Mouse (Mus musculus) spleen, postnatal 14 days (tissue): ENCODE measurements around the gene Ciao2b.
"Not testable (repeated sequence)": the region's sequence is repeated elsewhere in the genome, so short reads cannot be mapped to it uniquely, and the experiment has no call there.

ENCODE experiments used
- DNase-seq, 2 experiments: peaks; one replicate each; pipeline ENCODE4 v3.0.0; 2021 to 2022; ENCODE audit warnings: low spot score in 2 of 2

Ciao2b gene

DNA sequence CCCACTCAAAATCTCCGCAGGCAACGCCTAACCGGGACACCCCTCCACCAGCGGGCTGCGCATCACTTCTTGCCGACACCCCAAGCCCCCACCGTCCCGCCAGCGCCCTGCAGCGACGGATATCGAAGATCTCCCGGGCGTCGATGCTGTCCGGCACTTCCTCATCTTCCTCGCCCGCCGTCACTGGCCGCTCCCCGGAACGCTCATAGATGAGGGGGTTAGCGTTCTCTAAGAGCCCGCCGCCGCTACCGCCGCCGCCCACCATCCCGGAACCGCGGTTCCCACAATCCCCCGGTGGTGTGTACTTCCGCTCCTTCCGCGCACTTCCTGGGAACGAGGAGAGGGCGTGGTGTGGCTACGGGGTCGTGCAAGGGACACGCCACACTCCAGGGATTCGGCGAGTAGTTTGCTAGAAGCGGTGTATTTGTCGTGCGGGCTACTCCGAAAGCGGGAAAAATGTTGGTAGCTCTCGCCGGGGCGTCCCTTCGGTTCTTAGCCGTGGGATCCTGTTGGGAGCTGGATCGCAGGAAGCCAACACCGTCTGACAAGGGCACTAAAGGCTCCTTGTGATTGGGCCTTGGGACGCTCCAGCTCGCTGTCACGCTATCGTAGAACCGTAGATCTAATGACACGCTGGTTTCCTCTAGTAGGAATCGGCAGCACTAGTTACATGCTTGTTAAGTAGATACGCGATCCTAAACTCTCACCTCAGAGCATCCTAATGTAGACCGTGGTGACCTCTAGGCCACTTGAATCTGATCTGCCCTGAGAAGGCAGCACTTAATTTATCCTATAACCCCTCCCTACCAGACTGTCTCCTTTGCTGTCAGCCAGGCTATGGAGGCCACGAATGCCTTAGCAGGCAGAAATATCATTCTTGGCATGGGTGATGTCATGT is at the start of gene Ciao2b:
Ciao2b (minus strand) TSS at position 540 of the 898 bp plus-strand sequence.
- DNase-seq: peak; percentile 62 to 69

DNA sequence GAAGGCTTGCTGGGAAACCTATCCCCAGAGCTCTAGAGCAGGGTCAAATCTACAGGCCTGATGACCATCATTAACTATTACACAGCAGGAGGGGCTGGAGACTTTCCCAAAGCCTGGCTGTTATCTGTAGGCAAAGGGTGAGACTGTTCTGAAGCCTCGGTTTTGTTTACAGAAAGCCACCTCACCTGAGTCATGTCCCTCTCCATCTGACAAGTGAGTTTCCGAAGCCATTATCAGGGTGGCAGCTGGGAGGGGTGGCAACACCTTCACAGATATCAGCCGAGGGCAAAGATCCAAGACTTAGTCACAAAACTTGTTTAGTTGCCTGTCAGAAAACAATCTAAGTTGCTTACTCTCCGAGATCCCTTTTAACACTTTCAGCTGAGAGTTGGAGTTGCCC is 46.7 kb upstream of the Ciao2b start:
- DNase-seq: no peak

DNA sequence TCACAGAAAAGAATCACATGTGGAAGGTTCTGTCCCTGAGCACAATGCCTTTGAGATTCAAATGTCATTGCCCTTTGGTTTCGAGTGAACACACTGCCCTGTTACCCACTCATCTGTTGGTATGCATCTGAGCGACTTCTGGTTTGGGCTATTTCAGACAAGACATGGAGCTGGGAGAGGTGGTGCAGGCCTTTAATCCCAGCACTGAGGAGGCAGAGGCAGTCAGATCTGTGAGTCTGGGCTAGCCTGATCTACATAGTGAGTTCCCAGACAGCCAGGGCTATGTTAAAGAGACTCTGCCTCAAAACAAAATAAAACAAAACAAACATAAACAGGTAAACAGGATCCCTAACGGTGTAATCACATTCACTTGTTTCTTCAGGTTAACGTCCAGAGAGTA is 13.8 kb upstream of the Ciao2b start:
- no peak for DNase-seq

DNA sequence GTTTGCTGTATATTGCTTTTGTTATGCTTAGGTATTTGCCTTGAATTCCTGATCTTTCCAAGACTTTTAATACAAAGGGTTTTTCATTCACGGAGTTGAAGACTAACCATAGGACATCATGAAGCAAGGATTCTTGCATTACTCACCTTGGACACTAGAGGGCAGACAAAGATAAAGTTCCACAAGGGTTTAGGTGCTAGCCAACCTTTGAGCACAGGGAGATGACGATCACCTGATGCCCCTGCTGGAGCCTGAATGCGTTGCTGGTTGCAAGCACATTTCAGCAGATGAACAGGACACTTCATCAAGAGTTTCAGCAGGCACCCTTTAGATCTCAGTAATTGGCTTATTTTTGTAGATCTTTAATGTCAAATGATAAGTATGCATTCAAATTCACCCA is 13.2 kb upstream of the Ciao2b start:
- peak in 1 of 2 experiments; percentile 64 for DNase-seq

DNA sequence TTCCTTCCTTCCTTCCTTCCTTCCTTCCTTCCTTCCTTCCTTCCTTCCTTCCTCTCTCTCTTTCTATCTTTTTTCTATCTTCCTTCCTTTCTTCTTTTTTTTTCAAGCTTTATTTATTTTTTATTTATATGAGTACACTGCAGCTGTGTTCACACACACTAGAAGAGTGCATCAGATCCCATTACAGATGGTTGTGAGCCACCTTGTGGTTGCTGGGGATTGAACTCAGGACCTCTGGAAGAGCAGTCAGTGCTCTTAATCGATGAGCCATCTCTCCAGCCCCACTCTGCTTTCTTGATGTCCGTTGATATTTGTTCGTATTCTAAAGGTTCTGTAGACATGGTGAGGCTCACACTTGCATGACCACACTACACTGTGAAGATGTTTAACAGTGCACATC is 2.4 kb upstream of the Ciao2b start:
- not testable (repeated sequence) for DNase-seq

DNA sequence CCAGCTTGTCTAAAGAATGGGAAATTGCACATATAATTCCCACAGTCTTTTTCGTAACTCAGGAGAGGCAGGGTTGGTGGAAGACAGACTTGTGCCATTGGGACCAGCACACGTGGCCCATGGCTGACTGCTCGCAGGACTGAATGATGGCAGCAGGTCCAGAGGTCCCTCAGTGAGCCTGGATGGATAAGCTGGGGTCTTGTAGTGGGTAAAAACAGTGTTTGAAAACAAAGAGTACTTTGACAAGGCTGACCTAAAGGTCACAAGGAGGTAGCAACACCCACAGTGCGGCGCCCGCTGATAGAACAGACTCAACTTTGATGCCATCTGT is 524 bp upstream of the Ciao2b start:
- no peak for DNase-seq

DNA sequence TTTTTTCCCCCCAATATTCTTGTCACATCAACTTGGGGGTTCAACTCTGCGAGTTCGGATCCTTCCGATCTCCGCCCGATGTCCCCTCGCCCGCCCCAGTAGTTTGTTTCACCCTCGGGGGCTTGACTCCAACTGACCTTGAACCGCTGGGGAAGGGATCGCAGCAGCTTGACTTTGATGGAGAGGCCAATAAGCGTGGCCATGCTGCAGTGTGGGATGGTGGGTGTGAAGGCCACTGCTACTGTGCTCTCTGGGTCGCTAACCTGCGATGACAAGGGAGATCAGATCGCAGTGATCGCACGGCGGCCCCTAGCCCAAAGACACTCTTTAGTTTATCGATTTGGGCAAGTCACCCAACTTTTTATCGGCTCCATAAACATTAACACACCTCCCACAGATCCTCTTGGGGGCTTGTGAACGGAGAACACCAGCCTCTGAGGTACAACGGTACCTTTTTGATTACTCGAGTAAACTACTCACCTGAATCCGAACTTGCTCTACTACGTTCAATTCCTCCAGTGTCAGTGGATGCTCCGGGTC is 864 bp downstream of the Ciao2b start:
- DNase-seq: no peak

DNA sequence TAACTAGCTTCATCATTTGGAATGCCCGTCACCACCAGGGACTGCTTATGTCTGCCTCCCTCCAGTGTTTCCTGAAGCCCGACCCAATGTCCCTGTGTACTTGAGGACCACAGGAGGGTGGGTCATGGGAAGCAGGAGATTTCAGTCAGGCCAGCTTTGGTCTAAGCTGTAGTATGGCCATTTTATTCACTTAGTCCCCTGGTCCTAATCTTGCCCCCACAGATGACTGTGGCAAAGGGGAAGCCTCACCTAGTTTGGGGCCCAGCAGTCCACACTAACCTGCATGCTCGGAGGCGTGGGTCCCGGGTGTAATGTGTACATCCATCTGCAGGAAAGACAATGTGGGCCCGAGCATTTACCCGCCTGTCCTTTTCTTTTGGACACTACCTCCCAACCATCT is 1.5 kb downstream of the Ciao2b start:
- DNase-seq: no peak

DNA sequence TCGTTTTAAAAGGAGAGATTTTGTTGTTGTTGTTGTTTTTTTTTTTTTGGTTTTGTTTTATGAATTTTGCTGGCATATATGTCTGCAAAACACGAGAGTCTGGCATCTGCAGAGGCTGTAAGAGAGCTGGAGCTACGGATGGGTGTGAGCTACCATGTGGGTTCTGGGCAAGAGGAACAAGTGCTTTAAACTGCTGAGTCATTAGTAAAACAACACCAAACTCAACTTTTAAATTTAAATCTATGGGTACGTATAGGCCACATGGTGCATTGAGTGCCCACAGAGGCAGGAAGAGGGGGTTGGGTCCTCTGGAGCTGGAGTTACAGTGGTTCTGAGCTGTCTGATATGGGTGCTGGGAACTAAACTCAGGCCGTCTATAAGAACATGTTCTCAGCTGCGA is 3.8 kb downstream of the Ciao2b start:
- no peak for DNase-seq

DNA sequence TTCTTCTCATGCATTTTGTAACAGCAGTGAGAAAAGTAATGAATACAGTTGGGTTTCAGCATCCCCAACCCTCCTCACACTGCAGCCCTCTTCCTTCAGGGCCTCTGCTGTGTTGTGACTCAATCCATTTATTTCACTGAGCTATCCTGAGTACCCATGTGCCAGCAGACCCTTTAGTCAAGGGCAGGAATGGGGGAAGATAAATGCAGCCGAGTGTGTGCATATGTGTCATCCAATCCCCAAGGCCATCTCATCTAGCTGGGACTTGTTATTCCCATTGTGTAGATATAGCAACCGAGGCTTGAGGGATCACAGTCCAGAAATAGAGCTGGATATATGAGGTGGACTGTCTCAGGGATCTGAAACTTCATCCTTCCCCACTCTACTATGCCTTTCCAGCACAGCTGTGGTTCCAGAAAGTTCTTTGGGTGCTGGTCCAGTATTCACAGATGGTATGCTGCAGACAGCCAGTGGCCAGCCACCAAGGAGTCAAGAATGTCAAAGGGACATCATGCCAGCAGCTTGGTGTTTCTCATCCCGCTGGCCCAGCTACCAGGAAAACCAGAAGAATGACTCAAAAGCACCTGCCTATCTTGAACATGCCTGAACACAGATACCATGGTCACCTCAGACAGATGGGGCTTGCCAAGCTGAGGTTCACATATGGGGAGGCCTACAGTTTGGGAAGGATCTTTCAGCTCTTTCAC is 6.6 kb downstream of the Ciao2b start:
- no peak for DNase-seq

DNA sequence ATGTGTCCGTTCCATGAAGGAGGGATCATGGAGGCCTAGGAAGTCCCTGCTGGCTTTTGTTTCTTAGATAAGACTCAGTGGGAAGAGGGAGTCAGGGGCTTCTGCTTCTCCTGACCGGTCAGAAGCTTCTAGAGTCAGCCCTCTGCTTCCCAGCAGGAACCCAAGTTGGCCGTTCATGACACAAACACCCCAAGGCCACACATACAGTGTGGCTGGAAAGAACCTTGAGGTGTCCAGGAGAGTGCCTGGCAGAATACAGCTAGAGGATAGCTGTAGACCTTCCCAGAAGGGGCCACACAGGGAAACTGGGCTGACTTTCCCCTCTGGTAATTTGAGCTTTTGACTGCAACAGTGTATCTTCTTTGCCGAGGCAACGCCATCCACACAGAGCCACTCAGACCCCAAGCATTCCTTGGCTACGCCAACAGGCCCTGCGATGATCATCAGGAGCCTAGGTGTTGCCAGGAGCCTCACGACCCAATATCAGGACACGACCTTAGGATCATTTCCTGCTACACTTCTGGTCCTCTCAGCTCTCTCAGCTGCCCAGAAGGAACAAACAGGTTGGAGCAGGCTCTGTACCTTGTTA is 8.5 kb downstream of the Ciao2b start:
- DNase-seq: no peak

DNA sequence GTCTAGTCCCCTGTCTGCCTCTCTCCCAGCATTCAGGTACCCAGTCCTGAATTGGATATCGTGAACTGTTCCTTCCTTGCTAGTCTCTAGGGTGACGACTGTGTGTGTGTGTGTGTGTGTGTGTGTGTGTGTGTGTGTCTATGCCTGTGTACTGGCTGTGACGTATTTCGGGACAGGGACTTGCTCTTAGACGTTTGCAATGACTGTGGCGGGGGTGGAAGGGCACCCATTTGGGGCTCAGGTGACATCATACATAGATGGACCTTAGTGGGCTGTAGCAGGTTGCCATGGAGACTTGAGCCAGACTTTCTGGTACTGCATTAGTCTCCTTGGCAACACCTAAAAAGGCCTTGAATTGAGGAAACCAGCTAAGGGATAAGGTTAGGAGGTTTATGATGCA is 9.3 kb downstream of the Ciao2b start:
- no peak for DNase-seq

DNA sequence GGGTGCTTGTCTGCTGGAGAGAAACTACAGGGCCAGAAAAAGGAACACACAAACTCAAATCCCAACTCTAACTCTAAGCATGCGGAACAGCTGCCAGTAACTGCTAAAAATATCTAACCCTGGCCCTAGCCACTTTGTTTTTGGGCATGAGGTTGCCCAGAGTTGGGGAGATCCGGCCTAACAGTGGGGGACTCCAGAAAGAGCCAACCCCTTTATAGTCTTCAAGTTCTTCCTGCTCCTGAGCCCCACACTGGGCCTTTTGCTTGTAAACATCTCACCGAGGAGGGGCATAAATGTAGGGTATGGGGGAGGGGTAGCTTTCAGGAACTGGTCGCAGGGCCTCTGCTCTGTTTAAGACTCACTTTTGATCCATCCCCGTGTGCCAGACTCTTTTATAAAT is 9.8 kb downstream of the Ciao2b start:
- DNase-seq: no peak

DNA sequence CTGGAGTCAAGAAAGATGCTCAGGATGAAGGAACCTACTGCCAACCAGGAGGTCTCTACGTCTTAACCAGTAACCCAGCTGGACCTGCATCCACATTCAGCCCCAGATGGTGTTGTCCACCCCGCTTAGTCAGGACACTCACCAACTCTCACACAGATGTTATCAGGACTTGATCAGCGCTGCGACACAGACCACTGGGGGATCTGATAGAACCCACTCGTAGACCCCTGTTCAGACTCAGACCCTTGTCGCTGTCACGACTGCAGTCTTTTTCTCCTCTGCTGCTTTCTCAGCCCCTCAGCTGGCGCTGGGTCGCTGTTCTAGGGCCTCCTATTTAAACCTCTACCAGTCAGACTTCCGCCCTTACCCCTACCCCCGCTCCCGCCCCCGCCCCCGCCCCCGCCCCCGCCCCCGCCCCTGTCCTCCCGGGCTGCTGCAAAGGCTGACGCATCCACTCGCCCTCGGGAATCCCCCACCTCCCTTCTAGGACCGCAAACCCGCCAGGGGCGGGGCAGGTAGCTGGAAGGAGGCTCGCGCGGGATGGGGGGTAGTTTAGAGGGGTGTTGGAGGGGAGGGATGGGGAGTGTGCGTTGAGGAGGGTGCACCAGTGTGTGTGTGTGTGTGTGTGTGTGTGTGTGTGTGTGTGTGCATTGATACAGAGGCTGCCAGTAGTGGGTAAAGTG is 10.6 kb downstream of the Ciao2b start, which contains the start of gene Rrad:
Rrad (minus strand) TSS at position 347 of the 683 bp plus-strand sequence.
- peak; percentile 29 to 34 for DNase-seq

DNA sequence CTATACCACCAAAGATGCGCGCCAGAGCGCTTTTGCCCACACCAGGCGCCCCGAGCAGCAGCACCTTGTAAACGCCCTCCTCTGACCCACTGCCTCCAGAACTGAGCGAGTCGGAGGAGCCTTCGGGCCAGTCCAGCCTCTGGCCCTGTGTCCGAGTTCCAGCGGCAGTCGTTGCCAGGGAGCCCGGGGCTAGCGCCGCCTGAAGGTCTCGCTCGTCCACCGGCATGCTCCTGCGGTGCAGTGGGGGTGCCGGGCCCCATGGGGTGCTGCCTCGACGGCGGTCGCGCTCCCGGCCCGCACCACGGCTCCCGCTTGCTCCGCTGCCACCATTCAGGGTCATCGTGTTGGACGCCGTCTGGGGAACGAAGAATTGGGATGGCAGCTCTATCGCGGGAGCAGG is 11.2 kb downstream of the Ciao2b start:
- DNase-seq: no peak

DNA sequence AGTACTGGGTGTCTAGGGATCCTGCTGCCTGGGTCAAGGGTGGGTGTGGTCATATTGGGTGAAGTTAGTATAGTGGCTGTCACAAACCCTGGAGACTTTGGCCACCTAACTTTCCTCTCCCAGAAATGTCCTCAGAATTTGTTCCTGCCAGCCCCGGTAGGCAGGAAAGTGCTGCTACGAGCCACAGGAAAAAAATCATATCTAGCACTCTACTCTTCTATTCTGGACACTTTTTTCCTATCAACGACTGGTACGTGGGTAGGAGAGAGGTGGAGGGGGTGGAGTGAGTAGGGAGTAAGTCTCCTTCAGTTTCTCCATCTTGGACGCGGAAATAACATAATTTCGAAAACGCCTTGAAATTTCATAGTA is 11.7 kb downstream of the Ciao2b start:
- no peak for DNase-seq

DNA sequence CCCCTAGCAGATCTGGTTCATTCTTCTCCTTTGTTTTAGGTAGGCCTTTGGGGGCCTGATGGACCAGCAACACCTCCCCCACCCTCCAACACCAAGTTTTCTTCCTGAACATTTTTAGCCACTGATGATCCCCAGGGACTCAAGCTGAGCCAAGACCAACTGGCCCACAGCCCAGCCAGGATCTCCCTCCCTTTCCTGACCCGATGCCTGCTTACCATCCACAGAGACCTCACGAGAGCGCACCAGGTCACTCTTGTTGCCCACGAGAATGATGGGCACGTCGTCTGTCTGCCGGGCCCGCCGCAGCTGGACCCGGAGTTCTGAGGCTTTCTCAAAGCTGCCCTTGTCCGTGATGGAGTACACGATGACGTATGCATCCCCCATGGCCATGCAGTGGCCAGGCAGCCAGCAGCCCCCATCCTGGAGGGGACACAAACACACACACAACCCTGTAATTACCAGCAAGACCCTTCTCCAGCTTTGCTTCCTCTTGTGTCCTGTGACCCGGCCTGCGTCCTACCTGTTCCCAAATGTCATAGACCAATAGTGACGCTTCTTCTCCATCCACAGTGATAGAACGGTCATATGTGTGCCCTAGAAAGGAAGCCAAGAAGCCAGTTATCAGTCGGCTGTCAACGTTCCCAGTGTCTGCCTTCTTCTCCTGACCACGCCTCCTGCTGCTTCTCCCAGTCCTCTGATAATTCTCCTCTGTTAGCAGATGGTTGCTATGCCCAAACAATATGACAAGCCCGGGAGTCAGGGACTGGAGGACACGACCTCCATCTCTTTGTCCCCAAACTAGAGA is 12.3 kb downstream of the Ciao2b start:
- peak in 1 of 2 experiments; percentile 3 for DNase-seq

DNA sequence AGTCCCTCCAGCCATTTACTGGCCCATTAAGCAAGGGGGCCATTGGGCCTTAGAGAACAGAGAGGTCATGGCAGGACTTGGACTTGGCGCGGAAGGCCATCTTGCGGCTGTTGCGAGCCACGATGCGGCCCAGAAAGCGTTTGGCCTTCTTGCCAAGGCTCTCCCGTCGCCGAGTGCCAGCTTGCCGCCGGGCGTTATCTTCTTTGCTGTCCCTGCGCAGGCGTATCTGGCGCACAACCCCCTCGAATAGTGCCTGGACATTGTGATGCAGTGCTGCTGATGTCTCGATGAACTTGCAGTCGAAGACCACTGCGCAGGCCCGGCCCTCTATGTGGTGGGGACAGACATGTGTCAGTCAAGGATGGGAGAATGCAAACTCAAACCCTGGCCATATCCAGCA is 13.4 kb downstream of the Ciao2b start:
- DNase-seq: no peak

DNA sequence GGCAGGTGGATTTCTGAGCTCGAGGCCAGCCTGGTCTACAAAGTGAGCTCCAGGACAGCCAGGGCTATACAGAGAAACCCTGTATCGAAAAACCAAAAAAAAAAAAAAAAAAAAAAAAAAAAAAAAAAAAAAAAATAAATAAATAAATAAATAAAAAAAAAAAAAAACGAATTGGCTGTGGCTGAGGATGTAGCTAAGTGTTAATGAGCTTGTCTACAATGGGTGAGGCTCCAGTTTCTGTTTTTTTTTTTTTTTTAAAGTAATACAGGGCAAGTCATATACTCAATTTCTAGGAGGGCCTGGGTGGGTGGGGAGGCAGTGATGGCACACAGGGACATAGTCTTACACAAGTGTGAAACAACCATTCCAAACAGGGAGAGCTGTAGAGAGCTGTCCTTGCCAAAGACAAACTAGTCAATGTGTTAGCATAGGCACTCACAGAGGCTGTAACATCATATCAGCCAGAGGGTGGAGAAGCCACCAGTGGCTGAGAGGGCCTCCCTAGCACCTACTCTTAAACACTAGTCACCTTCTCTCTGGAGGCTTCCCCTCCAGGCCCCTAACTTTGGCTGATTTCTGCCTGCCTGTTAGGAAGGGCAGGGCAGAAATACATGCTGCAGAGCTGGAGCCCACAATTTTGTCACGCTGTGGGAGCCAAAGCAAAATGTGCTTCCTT is 14.6 kb downstream of the Ciao2b start:
- DNase-seq: no peak

DNA sequence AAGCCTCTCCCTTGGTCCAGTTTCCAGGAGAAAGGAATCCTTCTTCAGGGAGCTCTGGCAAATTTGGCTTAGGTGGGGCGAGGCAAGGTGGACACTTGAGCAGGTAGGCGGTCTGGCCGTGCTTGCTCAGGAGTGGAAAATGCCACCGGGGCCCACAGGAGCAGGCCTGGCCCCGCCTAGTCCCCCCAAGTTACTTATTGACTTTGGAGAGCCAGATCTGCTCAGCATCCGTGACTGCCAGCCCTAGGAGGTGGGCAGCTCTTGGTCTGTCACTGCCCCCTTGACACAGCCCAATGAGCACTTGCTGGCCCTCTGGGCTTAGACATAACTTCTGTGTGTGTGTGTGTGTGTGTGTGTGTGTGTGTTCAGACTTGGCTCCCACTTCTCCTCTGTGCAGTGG is 17.6 kb downstream of the Ciao2b start, which contains the start of gene Cdh16:
Cdh16 (minus strand) TSS at position 236 of the 400 bp plus-strand sequence.
- no peak for DNase-seq
